Mouse (Mus musculus) heart, embryonic 14.5 days (tissue): ENCODE data around the gene Agpat3. TPM values are rescaled to one million over a fixed set of nuclear protein-coding genes. Genes with fewer than 3 reads are reported as not detected.

Experiments
- ATAC-seq: fragments of 200-750 bp; cut with Nextera tagmentation; 2 replicates; pipeline ENCODE4 v1.8.0; 2017; ENCODE audit warnings: low read depth, moderate TSS enrichment; ENCODE audit not compliant: insufficient number of reproducible peaks, insufficient read depth, low FRiP score
- H3K27ac ChIP-seq, 2 experiments: fragments of 200-500 bp in 1 of 2; fragments of 300-500 bp in 1 of 2; sonication (generic) in 1 of 2; replicated peaks in 1 of 2; 2 replicates each; pipeline ENCODE4 v1.5.1; 2012 to 2014; ENCODE audit warnings: low read depth in 2 of 2, low read length in 2 of 2, control low read depth in 1 of 2, mild to moderate bottlenecking in 1 of 2, mixed read lengths in 1 of 2; ENCODE audit not compliant: control insufficient read depth in 1 of 2, insufficient read depth in 1 of 2
- H3K27me3 ChIP-seq: fragments of 300-500 bp; sonication (generic); 2 replicates; pipeline ENCODE4 v1.6.1; 2014; ENCODE audit warnings: mild to moderate bottlenecking, low read length, control low read depth; ENCODE audit not compliant: control insufficient read depth, insufficient read depth
- H3K36me3 ChIP-seq: fragments of 300-500 bp; sonication (generic); 2 replicates; pipeline ENCODE4 v1.6.1; 2014; ENCODE audit warnings: mild to moderate bottlenecking, control low read depth, low read length, mixed read lengths; ENCODE audit not compliant: control insufficient read depth, insufficient read depth
- H3K4me1 ChIP-seq, 2 experiments: fragments of 200-500 bp in 1 of 2; fragments of 300-500 bp in 1 of 2; sonication (generic) in 1 of 2; 2 replicates each; pipeline ENCODE4 v1.6.1; 2012 to 2014; ENCODE audit warnings: low read length in 2 of 2, control low read depth in 1 of 2, mixed read lengths in 1 of 2; ENCODE audit not compliant: control insufficient read depth in 2 of 2, insufficient read depth in 2 of 2
- H3K4me2 ChIP-seq: fragments of 300-500 bp; sonication (generic); 2 replicates; pipeline ENCODE4 v1.6.1; 2014; ENCODE audit warnings: mild to moderate bottlenecking, low read length
- H3K4me3 ChIP-seq, 2 experiments: fragments of 200-500 bp in 1 of 2; fragments of 300-500 bp in 1 of 2; sonication (generic) in 1 of 2; 2 replicates each; pipeline ENCODE4 v1.5.1; 2012 to 2014; ENCODE audit warnings: low read length in 2 of 2, mild to moderate bottlenecking in 2 of 2, control low read depth in 1 of 2, low read depth in 1 of 2, moderate library complexity in 1 of 2; ENCODE audit not compliant: control insufficient read depth in 1 of 2, insufficient read depth in 1 of 2
- H3K9ac ChIP-seq: fragments of 300-500 bp; sonication (generic); 2 replicates; pipeline ENCODE4 v1.6.1; 2014; ENCODE audit warnings: mild to moderate bottlenecking, low read length
- H3K9me3 ChIP-seq: fragments of 300-500 bp; sonication (generic); 2 replicates; pipeline ENCODE4 v1.6.1; 2016; ENCODE audit warnings: low read length, control low read depth; ENCODE audit not compliant: control insufficient read depth
- WGBS: fragments of 180-500 bp; shearing (Covaris S2); extraction: QIAGEN DNeasy Blood & Tissue Kit; methylation state at CpG from one replicate; pipeline ENCODE4 v1.1.7; 2014; 5-methylcytosine and 5-hydroxymethylcytosine counted together
- polyA plus RNA-seq: library from polyadenylated mRNA; unstranded; fragments of >200 nt; fragmentation: Nextera tagmentation; extraction: Ambion mirVana; gene quantifications from 2 replicates; pipeline ENCODE4 v1.2.1, GENCODE M21; 2014

The Agpat3 gene
- polyA plus RNA-seq, result 61.2 and 66.0 TPM in 2 replicates

- peak; percentile 65 for ATAC-seq
- under 1% methylated on average over 60 of the region's 113 CpGs for WGBS
- H3K27me3 ChIP-seq, result no peaks in the 10 kb centered on the region
- H3K9me3 ChIP-seq, result no peaks in the 10 kb centered on the region
- H3K9ac ChIP-seq, result peak within 1 kb of the TSS; percentile 98
- peak within 1 kb of the TSS; percentile 93 for H3K4me2 ChIP-seq
- peak within 1 kb of the TSS; percentile 75 to 93 for H3K4me3 ChIP-seq
- no peaks in the 10 kb centered on the region; the same call in 1 of the 2 replicates for H3K36me3 ChIP-seq
- H3K27ac ChIP-seq, result peak within 1 kb of the TSS in 1 of 2 experiments; percentile 57; a peak in 2 of 4 replicates
- peaks cover 9 to 20% of the 10 kb centered on the region in 2 experiments for H3K4me1 ChIP-seq
These were observed at the start of gene Agpat3 for GRCm38 (mm10) chr10:78351887-78352665. TSS of gene Agpat3 (minus strand) at chr10:78352489.

- H3K4me3 ChIP-seq, result no peak overlapping the region
- ATAC-seq, result no peak
- H3K27me3 ChIP-seq, result no peaks in the 10 kb centered on the region
- H3K4me2 ChIP-seq, result no peak overlapping the region
- H3K9me3 ChIP-seq, result no peaks in the 10 kb centered on the region
- H3K36me3 ChIP-seq, result peaks cover 62% of the 10 kb centered on the region
- H3K27ac ChIP-seq, result no peak overlapping the region
- no peak overlapping the region for H3K9ac ChIP-seq
- H3K4me1 ChIP-seq, result peaks cover 15 to 22% of the 10 kb centered on the region in 2 experiments
- WGBS, result 79% methylated on average over 2 of the region's 2 CpGs
These were observed 48.8 kb upstream of the Agpat3 start for GRCm38 (mm10) chr10:78401127-78401526.

GRCm38 (mm10) chr10:78399090-78399657 lies 46.9 kb upstream of the Agpat3 start:
- Histone ChIP-seq H3K27ac (peak overlapping the region; percentile 67 to 77), H3K4me2 (peak overlapping the region; percentile 39), H3K9me3 (no peaks in the 10 kb centered on the region), H3K36me3 (peaks cover 43% of the 10 kb centered on the region), H3K4me1 (peaks cover 15 to 22% of the 10 kb centered on the region in 2 experiments), H3K4me3 (no peak overlapping the region), H3K9ac (no peak overlapping the region), H3K27me3 (no peaks in the 10 kb centered on the region)
- ATAC-seq, result peak; percentile 36
- WGBS, result 31% methylated on average over 17 of the region's 17 CpGs

GRCm38 (mm10) chr10:78396625-78396885 lies 44.3 kb upstream of the Agpat3 start:
- no peak overlapping the region for H3K9ac ChIP-seq
- ATAC-seq, result no peak
- WGBS, result 61% methylated on average over 4 of the region's 4 CpGs
- H3K27me3 ChIP-seq, result peaks cover 9% of the 10 kb centered on the region
- H3K9me3 ChIP-seq, result no peaks in the 10 kb centered on the region
- no peak overlapping the region for H3K27ac ChIP-seq
- no peak overlapping the region for H3K4me3 ChIP-seq
- peaks cover 17% of the 10 kb centered on the region for H3K36me3 ChIP-seq
- H3K4me2 ChIP-seq, result no peak overlapping the region
- H3K4me1 ChIP-seq, result peaks cover 15 to 22% of the 10 kb centered on the region in 2 experiments

GRCm38 (mm10) chr10:78395819-78396624 lies 43.7 kb upstream of the Agpat3 start:
- peaks cover 15 to 22% of the 10 kb centered on the region in 2 experiments for H3K4me1 ChIP-seq
- no peak overlapping the region for H3K4me3 ChIP-seq
- H3K27ac ChIP-seq, result no peak overlapping the region
- H3K9me3 ChIP-seq, result no peaks in the 10 kb centered on the region
- no peak overlapping the region for H3K4me2 ChIP-seq
- ATAC-seq, result no peak
- peaks cover 14% of the 10 kb centered on the region for H3K27me3 ChIP-seq
- no peak overlapping the region for H3K9ac ChIP-seq
- WGBS, result 14% methylated on average over 17 of the region's 17 CpGs
- H3K36me3 ChIP-seq, result peaks cover 11% of the 10 kb centered on the region

GRCm38 (mm10) chr10:78395377-78395776 lies 43.1 kb upstream of the Agpat3 start:
- peaks cover 21% of the 10 kb centered on the region for H3K27me3 ChIP-seq
- H3K27ac ChIP-seq, result no peak overlapping the region
- H3K36me3 ChIP-seq, result peaks cover 5% of the 10 kb centered on the region
- no peak overlapping the region for H3K4me3 ChIP-seq
- WGBS, result 71% methylated on average over 3 of the region's 3 CpGs
- no peak overlapping the region for H3K4me2 ChIP-seq
- no peak overlapping the region for H3K9ac ChIP-seq
- ATAC-seq, result no peak
- H3K4me1 ChIP-seq, result peaks cover 15 to 21% of the 10 kb centered on the region in 2 experiments
- no peaks in the 10 kb centered on the region for H3K9me3 ChIP-seq

- Histone ChIP-seq H3K36me3 (no peaks in the 10 kb centered on the region), H3K27ac (no peak overlapping the region), H3K4me1 (peaks cover 0 to 3% of the 10 kb centered on the region in 2 experiments; a peak in 2 of 4 replicates), H3K9ac (no peak overlapping the region), H3K4me2 (peak overlapping the region; percentile 35; the same call in 1 of the 2 replicates), H3K4me3 (no peak overlapping the region), H3K27me3 (peaks cover 30% of the 10 kb centered on the region), H3K9me3 (no peaks in the 10 kb centered on the region)
- 2% methylated on average over 18 of the region's 18 CpGs for WGBS
- no peak for ATAC-seq
These were observed 39.8 kb upstream of the Agpat3 start for GRCm38 (mm10) chr10:78392072-78392471.
